Mouse (Mus musculus) myocyte (in vitro differentiated cells): Measurements from ENCODE around the gene Cerkl. TPM values are rescaled to one million over a fixed set of nuclear protein-coding genes. Genes with fewer than 3 reads are reported as not detected.

Experiments used
- H3K27me3 ChIP-seq: one replicate; pipeline ENCODE4 v1.6.1; 2011; ENCODE audit not compliant: control insufficient read depth, insufficient read depth, insufficient read length
- H3K36me3 ChIP-seq: one replicate; pipeline ENCODE4 v1.6.1; 2011; ENCODE audit not compliant: control insufficient read depth, insufficient read depth
- H3K4me2 ChIP-seq: one replicate; pipeline ENCODE4 v1.6.1; 2011; ENCODE audit warnings: low read depth, control low read depth
- H3K4me3 ChIP-seq: one replicate; pipeline ENCODE4 v1.5.1; 2011; ENCODE audit warnings: mild to moderate bottlenecking, control low read depth, moderate library complexity
- H3K79me2 ChIP-seq: one replicate; pipeline ENCODE4 v1.6.1; 2011; ENCODE audit not compliant: control insufficient read depth, insufficient read depth
- H3ac ChIP-seq: one replicate; pipeline ENCODE4 v1.6.1; 2011; ENCODE audit not compliant: control insufficient read depth, insufficient read length
- CEBPB ChIP-seq: IDR thresholded peaks from 2 replicates; pipeline ENCODE4 v1.6.1; 2011; ENCODE audit warnings: mild to moderate bottlenecking, moderate library complexity; ENCODE audit not compliant: poor library complexity, insufficient read depth, severe bottlenecking
- E2F4 ChIP-seq: IDR thresholded peaks from one replicate; pipeline ENCODE4 v1.6.1; 2011; ENCODE audit warnings: mild to moderate bottlenecking, control low read depth, moderate library complexity; ENCODE audit not compliant: insufficient read depth
- MAX ChIP-seq: IDR thresholded peaks from one replicate; pipeline ENCODE4 v1.6.1; 2011; ENCODE audit warnings: low read depth, mild to moderate bottlenecking, control low read depth
- MYOD1 ChIP-seq, 3 experiments: IDR thresholded peaks; one replicate each; pipeline ENCODE4 v1.6.1; 2011; ENCODE audit warnings: control low read depth in 2 of 3, low read depth in 2 of 3, mild to moderate bottlenecking in 2 of 3, moderate library complexity in 1 of 3; ENCODE audit not compliant: insufficient read length in 2 of 3, control insufficient read depth in 1 of 3
- MYOG ChIP-seq, 3 experiments: IDR thresholded peaks; one replicate each; pipeline ENCODE4 v1.6.1; 2011; ENCODE audit warnings: control low read depth in 2 of 3, low read depth in 2 of 3, mild to moderate bottlenecking in 2 of 3; ENCODE audit not compliant: insufficient read length in 2 of 3, control insufficient read depth in 1 of 3, insufficient read depth in 1 of 3
- POLR2A ChIP-seq: IDR thresholded peaks from one replicate; pipeline ENCODE4 v1.6.1; 2011; ENCODE audit warnings: low read depth, mild to moderate bottlenecking, control low read depth, moderate library complexity; ENCODE audit not compliant: insufficient read length
- POLR2AphosphoS2 ChIP-seq: IDR thresholded peaks from one replicate; pipeline ENCODE4 v1.6.1; 2011; ENCODE audit warnings: low read depth, control low read depth; ENCODE audit not compliant: insufficient read length
- REST ChIP-seq: IDR thresholded peaks from one replicate; pipeline ENCODE4 v1.6.1; 2011; ENCODE audit warnings: mild to moderate bottlenecking, control low read depth, moderate library complexity; ENCODE audit not compliant: insufficient read depth, insufficient read length
- SRF ChIP-seq: IDR thresholded peaks from one replicate; pipeline ENCODE4 v1.6.1; 2011; ENCODE audit warnings: low read depth; ENCODE audit not compliant: control insufficient read depth, insufficient read length
- TCF12 ChIP-seq: IDR thresholded peaks from one replicate; pipeline ENCODE4 v1.6.1; 2011; ENCODE audit warnings: mild to moderate bottlenecking, control low read depth; ENCODE audit not compliant: poor library complexity, insufficient read depth, severe bottlenecking
- TCF3 ChIP-seq: IDR thresholded peaks from one replicate; pipeline ENCODE4 v1.6.1; 2011; ENCODE audit warnings: low read depth, control low read depth; ENCODE audit not compliant: insufficient read length
- USF1 ChIP-seq: IDR thresholded peaks from one replicate; pipeline ENCODE4 v1.6.1; 2011; ENCODE audit warnings: low read depth, mild to moderate bottlenecking, control low read depth, moderate library complexity
- polyA plus RNA-seq: library from polyadenylated mRNA; unstranded; fragments of >200 nt; fragmentation: generic; extraction: Trizol; gene quantifications from one replicate; pipeline ENCODE4 v1.2.1, GENCODE M21; 2012; ENCODE audit warnings: missing spikeins

Cerkl gene
- polyA plus RNA-seq, 1 experiment: not detected

DNA sequence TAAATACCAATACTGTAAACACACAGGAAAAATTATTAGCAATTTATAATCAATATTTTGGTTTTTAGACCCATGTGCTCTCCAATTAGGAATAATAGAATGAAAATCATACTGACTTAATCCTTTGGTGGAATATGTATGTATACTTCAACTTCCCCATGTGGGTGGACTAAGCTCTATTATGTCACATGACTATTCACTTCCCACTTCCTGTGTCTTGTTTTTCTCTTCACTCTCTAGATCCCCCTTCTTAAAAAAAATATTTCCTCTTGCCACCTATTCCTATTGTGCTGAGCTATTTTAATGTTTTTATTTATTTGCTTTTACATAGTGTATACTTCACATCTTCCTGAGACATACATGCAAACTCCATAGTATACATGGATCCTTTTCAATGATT lies 154.2 kb downstream of the Cerkl start:
- Histone ChIP-seq H3K27me3 (no peaks in the 10 kb centered on the region), H3ac (no peak overlapping the region), H3K4me2 (no peak overlapping the region), H3K4me3 (no peak overlapping the region), H3K36me3 (peaks cover 4% of the 10 kb centered on the region), H3K79me2 (no peaks in the 10 kb centered on the region)
- TF ChIP-seq MYOD1 (IDR thresholded peaks at IDR 0.05; ENCODE audit: control insufficient read depth in 1 of 3, insufficient read length in 2 of 3, low read depth in 2 of 3) (no peak), MAX (no peak), CEBPB (no peak), REST (no peak), SRF (no peak), E2F4 (no peak), MYOG (IDR thresholded peaks at IDR 0.05; ENCODE audit: control insufficient read depth in 1 of 3, insufficient read depth in 1 of 3, insufficient read length in 2 of 3, low read depth in 2 of 3) (no peak), POLR2AphosphoS2 (no peak), TCF3 (no peak), POLR2A (no peak), USF1 (no peak), TCF12 (no peak)

DNA sequence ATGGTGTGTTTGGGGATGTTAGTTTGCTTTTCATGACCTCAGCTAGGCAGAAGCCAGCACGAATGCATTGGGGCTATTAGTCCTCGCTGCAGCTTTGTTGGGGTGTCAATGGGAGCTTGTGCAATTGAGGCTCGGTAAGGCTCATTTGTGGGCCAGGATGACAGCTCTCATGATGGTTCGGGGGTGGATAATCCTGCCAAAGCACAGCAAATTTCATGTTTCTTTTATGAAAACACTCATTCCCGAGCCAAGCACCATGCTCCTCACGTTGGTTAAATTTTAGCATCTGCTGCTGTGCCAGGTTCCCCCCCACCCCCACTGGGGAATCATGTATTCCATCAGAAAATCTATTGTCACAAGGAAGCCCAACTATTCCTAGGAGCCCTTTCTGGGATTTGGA lies 164.2 kb downstream of the Cerkl start:
- TF ChIP-seq POLR2A: no peak
- TF ChIP-seq TCF12: no peak
- no peak for TF ChIP-seq REST
- TF ChIP-seq E2F4: no peak
- TF ChIP-seq POLR2AphosphoS2: no peak
- TF ChIP-seq MYOD1 (IDR thresholded peaks at IDR 0.05; ENCODE audit: control insufficient read depth in 1 of 3, insufficient read length in 2 of 3, low read depth in 2 of 3): no peak
- no peak for TF ChIP-seq MAX
- no peak for TF ChIP-seq CEBPB
- TF ChIP-seq TCF3: no peak
- no peak for TF ChIP-seq MYOG (IDR thresholded peaks at IDR 0.05; ENCODE audit: control insufficient read depth in 1 of 3, insufficient read depth in 1 of 3, insufficient read length in 2 of 3, low read depth in 2 of 3)
- TF ChIP-seq USF1: no peak
- TF ChIP-seq SRF: no peak

DNA sequence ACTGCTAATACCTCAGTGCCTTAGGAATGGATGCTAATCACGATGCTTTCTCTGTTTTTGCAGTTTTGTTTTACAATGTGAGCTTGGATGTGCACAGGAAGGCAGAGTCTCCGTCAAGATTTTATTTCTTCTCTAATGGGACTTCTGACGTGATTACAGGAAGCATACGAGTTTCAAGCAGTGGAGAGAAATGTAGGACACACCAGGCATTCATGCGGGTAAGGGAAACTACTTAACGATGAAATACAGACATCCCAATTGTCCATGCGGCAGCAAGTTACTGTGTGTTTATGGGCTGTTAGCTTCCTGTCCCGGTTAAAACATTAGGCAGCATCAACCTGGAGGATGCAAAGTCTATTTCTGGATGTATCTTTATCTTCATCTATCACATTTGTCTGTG lies 164.7 kb downstream of the Cerkl start:
- no peak for TF ChIP-seq POLR2AphosphoS2
- TF ChIP-seq REST: no peak
- no peak for TF ChIP-seq MYOG (IDR thresholded peaks at IDR 0.05; ENCODE audit: control insufficient read depth in 1 of 3, insufficient read depth in 1 of 3, insufficient read length in 2 of 3, low read depth in 2 of 3)
- TF ChIP-seq MYOD1 (IDR thresholded peaks at IDR 0.05; ENCODE audit: control insufficient read depth in 1 of 3, insufficient read length in 2 of 3, low read depth in 2 of 3): no peak
- TF ChIP-seq TCF3: no peak
- no peak for TF ChIP-seq USF1
- TF ChIP-seq CEBPB: no peak
- no peak for TF ChIP-seq TCF12
- TF ChIP-seq MAX: no peak
- TF ChIP-seq POLR2A: no peak
- no peak for TF ChIP-seq E2F4
- no peak for TF ChIP-seq SRF
- H3K4me2 ChIP-seq: no peak overlapping the region

More for the DNA sequence above, 164.2 kb downstream of the Cerkl start:
- H3ac ChIP-seq: no peak overlapping the region
- H3K4me2 ChIP-seq: no peak overlapping the region
- H3K27me3 ChIP-seq: no peaks in the 10 kb centered on the region
- no peaks in the 10 kb centered on the region for H3K79me2 ChIP-seq
- H3K4me3 ChIP-seq: no peak overlapping the region
- peaks cover 8% of the 10 kb centered on the region for H3K36me3 ChIP-seq

DNA sequence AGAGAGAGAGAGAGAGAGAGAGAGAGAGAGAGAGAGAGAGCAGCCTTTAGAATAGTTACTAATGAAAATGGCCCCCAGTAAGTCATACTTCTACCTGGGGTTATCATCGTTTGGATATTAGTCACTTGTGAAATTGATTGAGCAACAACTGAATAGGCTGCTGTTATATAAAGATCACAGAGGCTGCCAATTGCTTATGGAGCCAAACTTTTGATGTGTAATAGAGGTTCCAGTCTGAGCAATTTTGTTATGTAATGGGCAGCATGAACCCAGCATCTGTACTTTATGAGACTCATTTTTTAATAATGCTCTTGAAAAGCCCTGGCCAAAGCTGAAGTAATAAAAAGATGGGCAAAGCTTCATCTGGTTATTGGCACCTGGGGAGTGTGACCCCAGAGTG lies 166.4 kb downstream of the Cerkl start:
- Histone ChIP-seq H3K36me3 (peaks cover 13% of the 10 kb centered on the region), H3ac (no peak overlapping the region), H3K4me2 (no peak overlapping the region), H3K79me2 (no peaks in the 10 kb centered on the region), H3K27me3 (no peaks in the 10 kb centered on the region), H3K4me3 (no peak overlapping the region)
- TF ChIP-seq POLR2A (no peak), REST (no peak), USF1 (no peak), MAX (no peak), TCF3 (no peak), MYOD1 (IDR thresholded peaks at IDR 0.05; ENCODE audit: control insufficient read depth in 1 of 3, insufficient read length in 2 of 3, low read depth in 2 of 3) (no peak), SRF (no peak), CEBPB (no peak), POLR2AphosphoS2 (no peak), MYOG (IDR thresholded peaks at IDR 0.05; ENCODE audit: control insufficient read depth in 1 of 3, insufficient read depth in 1 of 3, insufficient read length in 2 of 3, low read depth in 2 of 3) (no peak), TCF12 (no peak), E2F4 (no peak)

More for the DNA sequence above, 164.7 kb downstream of the Cerkl start:
- no peaks in the 10 kb centered on the region for H3K27me3 ChIP-seq
- H3K79me2 ChIP-seq: no peaks in the 10 kb centered on the region
- no peak overlapping the region for H3ac ChIP-seq
- peaks cover 11% of the 10 kb centered on the region for H3K36me3 ChIP-seq
- no peak overlapping the region for H3K4me3 ChIP-seq
